Mouse (Mus musculus): ENCODE measurements around the gene Opn4. TPM values are rescaled to one million over a fixed set of nuclear protein-coding genes. Genes with fewer than 3 reads are reported as not detected.
A peak's percentile ranks its signal among the peaks of the same experiment; 100 is the strongest.

Gene Opn4
- polyA plus RNA-seq, 1 experiment from 2014 or later: not detected

GRCm38 (mm10) chr14:34569534-34570194, 30.3 kb downstream of the Opn4 start:
- Histone ChIP-seq H3K9me3 (no peaks in the 10 kb centered on the region), H3K27ac (replicated peaks) (no peak overlapping the region), H3K4me3 (peak overlapping the region; percentile 35), H3K4me1 (peaks cover 13% of the 10 kb centered on the region), H3K36me3 (no peaks in the 10 kb centered on the region), H3K27me3 (no peaks in the 10 kb centered on the region), H3K9ac (replicated peaks) (peak overlapping the region; percentile 38), H3K4me2 (replicated peaks) (peak overlapping the region; percentile 66)
- no peak for ATAC-seq (replicated peaks)
- 47% methylated on average over 27 of the region's 27 CpGs for WGBS

- H3K4me1 ChIP-seq: peaks cover 13% of the 10 kb centered on the region
- no peak overlapping the region for H3K27ac ChIP-seq (replicated peaks)
- H3K4me3 ChIP-seq: no peak overlapping the region
- 85% methylated on average over 4 of the region's 4 CpGs for WGBS
- no peaks in the 10 kb centered on the region for H3K36me3 ChIP-seq
- no peaks in the 10 kb centered on the region for H3K27me3 ChIP-seq
- no peaks in the 10 kb centered on the region for H3K9me3 ChIP-seq
- no peak overlapping the region for H3K9ac ChIP-seq (replicated peaks)
- ATAC-seq (replicated peaks): no peak
- H3K4me2 ChIP-seq (replicated peaks): no peak overlapping the region
These were observed 31.3 kb downstream of the Opn4 start for GRCm38 (mm10) chr14:34568626-34569025.

- Histone ChIP-seq H3K9me3 (no peaks in the 10 kb centered on the region), H3K4me1 (peaks cover 13% of the 10 kb centered on the region), H3K36me3 (no peaks in the 10 kb centered on the region), H3K9ac (replicated peaks) (no peak overlapping the region), H3K4me2 (replicated peaks) (no peak overlapping the region), H3K27ac (replicated peaks) (no peak overlapping the region), H3K27me3 (no peaks in the 10 kb centered on the region), H3K4me3 (no peak overlapping the region)
- no peak for ATAC-seq (replicated peaks)
- WGBS: 64% methylated on average over 5 of the region's 5 CpGs
These were observed 32.2 kb downstream of the Opn4 start for GRCm38 (mm10) chr14:34567697-34568096.

- H3K27ac ChIP-seq (replicated peaks): no peak overlapping the region
- 92% methylated on average over 7 of the region's 7 CpGs for WGBS
- no peaks in the 10 kb centered on the region for H3K36me3 ChIP-seq
These were observed 33.4 kb downstream of the Opn4 start for GRCm38 (mm10) chr14:34566530-34566929.

GRCm38 (mm10) chr14:34565711-34566110, 34.2 kb downstream of the Opn4 start:
- Histone ChIP-seq H3K36me3 (no peaks in the 10 kb centered on the region), H3K9me3 (no peaks in the 10 kb centered on the region), H3K9ac (replicated peaks) (no peak overlapping the region), H3K4me2 (replicated peaks) (no peak overlapping the region), H3K27ac (replicated peaks) (no peak overlapping the region), H3K4me3 (no peak overlapping the region), H3K4me1 (peaks cover 13% of the 10 kb centered on the region), H3K27me3 (no peaks in the 10 kb centered on the region)
- WGBS: 60% methylated on average over 17 of the region's 17 CpGs
- ATAC-seq (replicated peaks): no peak; the same call in 1 of the 2 replicates

More at GRCm38 (mm10) chr14:34566530-34566929, 33.4 kb downstream of the Opn4 start:
- H3K9me3 ChIP-seq: no peaks in the 10 kb centered on the region
- H3K27me3 ChIP-seq: no peaks in the 10 kb centered on the region
- H3K4me1 ChIP-seq: peaks cover 13% of the 10 kb centered on the region
- no peak for ATAC-seq (replicated peaks)
- H3K4me3 ChIP-seq: no peak overlapping the region
- H3K9ac ChIP-seq (replicated peaks): no peak overlapping the region
- no peak overlapping the region for H3K4me2 ChIP-seq (replicated peaks)

GRCm38 (mm10) chr14:34564646-34565045, 35.3 kb downstream of the Opn4 start:
- Histone ChIP-seq H3K4me1 (peaks cover 8% of the 10 kb centered on the region), H3K4me2 (replicated peaks) (no peak overlapping the region), H3K36me3 (no peaks in the 10 kb centered on the region), H3K4me3 (no peak overlapping the region), H3K27me3 (no peaks in the 10 kb centered on the region), H3K27ac (replicated peaks) (no peak overlapping the region), H3K9me3 (no peaks in the 10 kb centered on the region), H3K9ac (replicated peaks) (no peak overlapping the region)
- no peak for ATAC-seq (replicated peaks)
- 74% methylated on average over 5 of the region's 5 CpGs for WGBS

- Histone ChIP-seq H3K9me3 (no peaks in the 10 kb centered on the region), H3K4me2 (replicated peaks) (no peak overlapping the region), H3K4me1 (0 out of 2 replicates have a peak, but pooled peaks cover 4% of the 10 kb centered on the region), H3K4me3 (no peak overlapping the region), H3K27me3 (no peaks in the 10 kb centered on the region), H3K36me3 (no peaks in the 10 kb centered on the region), H3K9ac (replicated peaks) (no peak overlapping the region), H3K27ac (replicated peaks) (no peak overlapping the region)
- no peak for ATAC-seq (replicated peaks)
- 28% methylated on average over 2 of the region's 2 CpGs for WGBS
These were observed 37.5 kb downstream of the Opn4 start for GRCm38 (mm10) chr14:34562393-34562792.

GRCm38 (mm10) chr14:34561647-34562046, 38.3 kb downstream of the Opn4 start:
- Histone ChIP-seq H3K27ac (replicated peaks) (no peak overlapping the region), H3K4me2 (replicated peaks) (no peak overlapping the region), H3K4me3 (no peak overlapping the region), H3K9me3 (no peaks in the 10 kb centered on the region), H3K36me3 (no peaks in the 10 kb centered on the region), H3K4me1 (0 out of 2 replicates have a peak, but pooled peaks cover 4% of the 10 kb centered on the region), H3K27me3 (no peaks in the 10 kb centered on the region), H3K9ac (replicated peaks) (no peak overlapping the region)
- WGBS: 86% methylated on average over 8 of the region's 8 CpGs
- no peak for ATAC-seq (replicated peaks)

GRCm38 (mm10) chr14:34558947-34559346, 41.0 kb downstream of the Opn4 start:
- Histone ChIP-seq H3K9me3 (no peaks in the 10 kb centered on the region), H3K9ac (replicated peaks) (no peak overlapping the region), H3K27me3 (no peaks in the 10 kb centered on the region), H3K36me3 (no peaks in the 10 kb centered on the region), H3K4me3 (no peak overlapping the region), H3K4me1 (no peaks in the 10 kb centered on the region), H3K27ac (replicated peaks) (no peak overlapping the region), H3K4me2 (replicated peaks) (no peak overlapping the region)
- WGBS: 93% methylated on average over 9 of the region's 9 CpGs
- ATAC-seq (replicated peaks): no peak

GRCm38 (mm10) chr14:34555211-34555610, 44.7 kb downstream of the Opn4 start:
- WGBS: 71% methylated on average over 13 of the region's 13 CpGs
- H3K27me3 ChIP-seq: no peaks in the 10 kb centered on the region
- H3K4me3 ChIP-seq: no peak overlapping the region
- no peaks in the 10 kb centered on the region for H3K4me1 ChIP-seq
- no peak overlapping the region for H3K27ac ChIP-seq (replicated peaks)
- H3K4me2 ChIP-seq (replicated peaks): no peak overlapping the region
- H3K36me3 ChIP-seq: no peaks in the 10 kb centered on the region
- no peak overlapping the region for H3K9ac ChIP-seq (replicated peaks)
- no peaks in the 10 kb centered on the region for H3K9me3 ChIP-seq
- no peak for ATAC-seq (replicated peaks)

- no peak overlapping the region for H3K9ac ChIP-seq (replicated peaks)
- peaks cover 2% of the 10 kb centered on the region for H3K4me1 ChIP-seq
- no peak for ATAC-seq (replicated peaks)
- no peak overlapping the region for H3K4me2 ChIP-seq (replicated peaks)
- H3K27me3 ChIP-seq: no peaks in the 10 kb centered on the region
- no peaks in the 10 kb centered on the region for H3K9me3 ChIP-seq
- no peaks in the 10 kb centered on the region for H3K36me3 ChIP-seq
- no peak overlapping the region for H3K4me3 ChIP-seq
- 77% methylated on average over 3 of the region's 3 CpGs for WGBS
- no peak overlapping the region for H3K27ac ChIP-seq (replicated peaks)
These were observed 45.9 kb downstream of the Opn4 start for GRCm38 (mm10) chr14:34554047-34554446.

- 83% methylated on average over 6 of the region's 6 CpGs for WGBS
- ATAC-seq (replicated peaks): no peak
- no peak overlapping the region for H3K4me2 ChIP-seq (replicated peaks)
These were observed 46.5 kb downstream of the Opn4 start for GRCm38 (mm10) chr14:34553470-34553869.

GRCm38 (mm10) chr14:34552226-34552625, 47.7 kb downstream of the Opn4 start:
- Histone ChIP-seq H3K36me3 (no peaks in the 10 kb centered on the region), H3K9me3 (no peaks in the 10 kb centered on the region), H3K4me1 (peaks cover 9% of the 10 kb centered on the region), H3K4me2 (replicated peaks) (no peak overlapping the region), H3K4me3 (no peak overlapping the region), H3K27me3 (no peaks in the 10 kb centered on the region), H3K27ac (replicated peaks) (no peak overlapping the region), H3K9ac (replicated peaks) (no peak overlapping the region)
- no peak for ATAC-seq (replicated peaks)
- 93% methylated on average over 5 of the region's 5 CpGs for WGBS

More at GRCm38 (mm10) chr14:34553470-34553869, 46.5 kb downstream of the Opn4 start:
- H3K36me3 ChIP-seq: no peaks in the 10 kb centered on the region
- no peaks in the 10 kb centered on the region for H3K27me3 ChIP-seq
- H3K27ac ChIP-seq (replicated peaks): no peak overlapping the region
- H3K9ac ChIP-seq (replicated peaks): no peak overlapping the region
- no peak overlapping the region for H3K4me3 ChIP-seq
- peaks cover 3% of the 10 kb centered on the region for H3K4me1 ChIP-seq
- no peaks in the 10 kb centered on the region for H3K9me3 ChIP-seq
